Mouse (Mus musculus) stomach, embryonic 16.5 days (tissue): Measurements from ENCODE around the gene Tnfrsf8. TPM values are rescaled to one million over a fixed set of nuclear protein-coding genes. Genes with fewer than 3 reads are reported as not detected.

Experiments used
- ATAC-seq: fragments of 200-750 bp; cut with Nextera tagmentation; 2 replicates; pipeline ENCODE4 v1.8.0; 2017; ENCODE audit warnings: moderate number of reproducible peaks, moderate TSS enrichment; ENCODE audit not compliant: insufficient read depth, low FRiP score
- H3K27ac ChIP-seq: fragments of 300-500 bp; sonication (generic); 2 replicates; pipeline ENCODE4 v1.5.1; 2014; ENCODE audit warnings: low read length
- H3K27me3 ChIP-seq: fragments of 300-500 bp; sonication (generic); 2 replicates; pipeline ENCODE4 v1.6.1; 2014; ENCODE audit warnings: low read length, control low read depth, mixed read lengths; ENCODE audit not compliant: control insufficient read depth, insufficient read depth
- H3K36me3 ChIP-seq: fragments of 300-500 bp; sonication (generic); 2 replicates; pipeline ENCODE4 v1.6.1; 2014; ENCODE audit warnings: low read length; ENCODE audit not compliant: control insufficient read depth, insufficient read depth
- H3K4me1 ChIP-seq: fragments of 300-500 bp; sonication (generic); 2 replicates; pipeline ENCODE4 v1.6.1; 2014; ENCODE audit warnings: low read length, control low read depth, mixed read lengths; ENCODE audit not compliant: control insufficient read depth, insufficient read depth
- H3K4me2 ChIP-seq: fragments of 300-500 bp; sonication (generic); 2 replicates; pipeline ENCODE4 v1.6.1; 2014; ENCODE audit warnings: low read depth, low read length, mixed read lengths
- H3K4me3 ChIP-seq: fragments of 300-500 bp; sonication (generic); replicated peaks from 2 replicates; pipeline ENCODE4 v1.5.1; 2014; ENCODE audit warnings: mild to moderate bottlenecking, low read length
- H3K9ac ChIP-seq: fragments of 300-500 bp; sonication (generic); 2 replicates; pipeline ENCODE4 v1.6.1; 2014; ENCODE audit warnings: low read length
- H3K9me3 ChIP-seq: fragments of 300-500 bp; sonication (generic); replicated peaks from 2 replicates; pipeline ENCODE4 v1.6.1; 2016; ENCODE audit warnings: low read length, control low read depth; ENCODE audit not compliant: control insufficient read depth
- WGBS: fragments of 180-500 bp; shearing (Covaris S2); extraction: QIAGEN DNeasy Blood & Tissue Kit; methylation state at CpG from one replicate; pipeline ENCODE4 v1.1.7; 2014; 5-methylcytosine and 5-hydroxymethylcytosine counted together
- polyA plus RNA-seq: library from polyadenylated mRNA; unstranded; fragments of >200 nt; fragmentation: Nextera tagmentation; extraction: Ambion mirVana; gene quantifications from 2 replicates; pipeline ENCODE4 v1.2.1, GENCODE M21; 2015

Gene Tnfrsf8
- polyA plus RNA-seq, 1 experiment from 2014 or later: 0.05 TPM

DNA sequence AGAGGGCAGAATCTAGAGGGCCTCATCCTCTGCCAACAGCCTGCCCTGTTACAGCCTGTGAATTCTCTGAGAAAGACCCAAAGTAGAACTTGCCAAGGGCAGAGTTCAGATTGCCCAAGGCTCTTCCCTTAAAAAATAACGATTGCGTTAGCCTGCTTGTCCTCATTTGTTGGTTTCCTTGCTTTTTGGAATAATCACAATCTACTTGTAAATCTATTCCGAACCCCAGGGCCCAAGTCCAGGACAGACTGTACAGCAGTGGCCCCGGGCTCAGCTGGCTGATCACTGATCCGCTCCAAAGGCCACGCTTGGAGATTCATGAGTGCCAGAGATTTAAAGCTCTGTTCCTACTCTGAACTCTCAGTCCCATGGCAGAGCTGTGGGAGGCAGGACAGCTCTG is 34.0 kb downstream of the Tnfrsf8 start:
- H3K27ac ChIP-seq: no peak overlapping the region
- H3K9me3 ChIP-seq: no peaks in the 10 kb centered on the region; the same call in 1 of the 2 replicates
- H3K9ac ChIP-seq: no peak overlapping the region
- 87% methylated on average over 6 of the region's 6 CpGs for WGBS
- no peak overlapping the region for H3K4me3 ChIP-seq
- H3K27me3 ChIP-seq: no peaks in the 10 kb centered on the region
- no peaks in the 10 kb centered on the region for H3K36me3 ChIP-seq
- H3K4me1 ChIP-seq: peaks cover 3% of the 10 kb centered on the region; the same call in 1 of the 2 replicates
- ATAC-seq: no peak
- no peak overlapping the region for H3K4me2 ChIP-seq

- no peaks in the 10 kb centered on the region for H3K27me3 ChIP-seq
- peak; percentile 66 for ATAC-seq
- peaks cover 3% of the 10 kb centered on the region; the same call in 1 of the 2 replicates for H3K4me1 ChIP-seq
- H3K9ac ChIP-seq: no peak overlapping the region
- H3K9me3 ChIP-seq: no peaks in the 10 kb centered on the region; the same call in 1 of the 2 replicates
- no peaks in the 10 kb centered on the region for H3K36me3 ChIP-seq
- 39% methylated on average over 3 of the region's 3 CpGs for WGBS
- H3K4me3 ChIP-seq: no peak overlapping the region
- H3K27ac ChIP-seq: no peak overlapping the region
- no peak overlapping the region for H3K4me2 ChIP-seq
Observed at GRCm38 (mm10) chr4:145278724-145279370, 36.1 kb downstream of the Tnfrsf8 start.

GRCm38 (mm10) chr4:145278231-145278630 is 36.7 kb downstream of the Tnfrsf8 start:
- no peaks in the 10 kb centered on the region for H3K36me3 ChIP-seq
- peaks cover 3% of the 10 kb centered on the region; the same call in 1 of the 2 replicates for H3K4me1 ChIP-seq
- no peaks in the 10 kb centered on the region; the same call in 1 of the 2 replicates for H3K9me3 ChIP-seq
- H3K27ac ChIP-seq: no peak overlapping the region
- no peaks in the 10 kb centered on the region for H3K27me3 ChIP-seq
- no peak overlapping the region for H3K9ac ChIP-seq
- ATAC-seq: no peak
- no peak overlapping the region for H3K4me3 ChIP-seq
- H3K4me2 ChIP-seq: no peak overlapping the region
- 89% methylated on average over 2 of the region's 2 CpGs for WGBS

DNA sequence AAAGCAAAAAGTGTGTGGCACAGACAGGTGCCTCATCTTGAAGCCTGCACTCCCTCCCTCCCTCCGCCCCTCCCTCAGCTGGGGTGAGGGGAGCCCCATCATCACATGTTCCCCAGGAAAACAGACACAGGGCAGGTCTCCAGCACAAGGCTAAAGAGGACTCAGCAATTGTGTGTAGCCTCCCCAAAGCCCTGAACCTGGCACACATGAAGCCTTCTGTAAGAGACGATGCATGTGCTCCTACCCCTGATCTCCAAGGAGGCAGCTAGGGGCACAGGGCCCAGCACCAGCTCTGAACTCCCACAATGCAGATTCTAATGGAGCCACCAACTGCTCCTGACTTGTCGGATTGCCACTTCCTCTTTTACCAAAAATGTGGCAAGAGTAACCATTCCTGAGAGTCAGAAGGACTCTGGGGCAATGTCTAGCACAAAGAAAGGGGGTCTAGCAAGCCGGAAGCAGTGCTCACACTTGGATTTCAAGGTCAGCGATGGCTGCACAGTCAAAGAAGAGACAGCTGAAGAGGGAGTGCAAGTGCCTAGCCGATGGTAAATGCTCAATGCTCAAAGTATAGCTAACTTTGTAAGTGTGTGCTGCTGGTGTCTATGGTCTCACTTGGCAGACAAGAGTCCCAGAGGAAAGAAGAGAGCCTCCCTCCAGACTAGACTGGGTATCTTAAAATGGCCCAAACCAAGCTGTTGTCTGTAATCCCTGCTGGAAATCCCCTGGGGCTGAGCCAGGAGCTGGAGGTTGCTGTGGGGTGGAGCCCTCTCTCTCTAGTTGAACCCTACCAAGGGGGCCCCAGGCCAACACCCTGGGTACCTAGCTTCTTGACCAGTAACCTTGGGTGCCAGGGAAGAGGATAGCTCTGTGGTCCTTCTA is 38.4 kb downstream of the Tnfrsf8 start:
- WGBS: 79% methylated on average over 6 of the region's 6 CpGs
- no peaks in the 10 kb centered on the region; the same call in 1 of the 2 replicates for H3K9me3 ChIP-seq
- peaks cover 6% of the 10 kb centered on the region; the same call in 1 of the 2 replicates for H3K4me1 ChIP-seq
- H3K36me3 ChIP-seq: no peaks in the 10 kb centered on the region
- no peak overlapping the region for H3K4me2 ChIP-seq
- ATAC-seq: no peak
- H3K27me3 ChIP-seq: no peaks in the 10 kb centered on the region
- no peak overlapping the region for H3K27ac ChIP-seq
- no peak overlapping the region for H3K4me3 ChIP-seq
- no peak overlapping the region for H3K9ac ChIP-seq

DNA sequence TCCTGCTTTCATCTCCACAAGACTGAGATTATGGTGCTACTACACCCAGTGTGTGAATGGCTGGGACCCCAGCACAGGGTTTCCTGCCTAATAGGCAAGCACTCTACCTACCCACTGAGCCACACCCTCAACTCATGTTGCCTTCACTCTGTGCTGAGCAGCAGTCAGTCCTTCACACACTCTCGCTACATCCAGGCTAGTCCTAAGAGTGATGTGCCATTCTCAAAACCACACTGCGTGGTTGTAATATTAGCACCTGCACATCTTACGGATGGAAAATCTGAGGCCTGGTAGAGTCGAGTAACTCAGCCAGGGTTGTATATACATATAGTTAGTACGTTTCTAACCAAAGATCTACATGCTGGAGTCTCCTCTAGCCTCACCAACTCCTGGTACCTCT is 40.1 kb downstream of the Tnfrsf8 start:
- no peak overlapping the region for H3K4me2 ChIP-seq
- H3K9me3 ChIP-seq: no peaks in the 10 kb centered on the region; the same call in 1 of the 2 replicates
- H3K27ac ChIP-seq: no peak overlapping the region
- H3K4me1 ChIP-seq: peaks cover 6% of the 10 kb centered on the region; the same call in 1 of the 2 replicates
- H3K27me3 ChIP-seq: no peaks in the 10 kb centered on the region
- 94% methylated on average over 5 of the region's 5 CpGs for WGBS
- H3K4me3 ChIP-seq: no peak overlapping the region
- H3K9ac ChIP-seq: no peak overlapping the region
- no peaks in the 10 kb centered on the region for H3K36me3 ChIP-seq
- no peak for ATAC-seq

- no peak for ATAC-seq
- Histone ChIP-seq H3K27me3 (no peaks in the 10 kb centered on the region), H3K4me1 (0 out of 2 replicates have a peak, but pooled peaks cover 3% of the 10 kb centered on the region), H3K4me2 (no peak overlapping the region), H3K9ac (no peak overlapping the region), H3K9me3 (no peaks in the 10 kb centered on the region), H3K27ac (no peak overlapping the region), H3K4me3 (no peak overlapping the region), H3K36me3 (no peaks in the 10 kb centered on the region)
- WGBS: 81% methylated on average over 5 of the region's 5 CpGs
Observed at GRCm38 (mm10) chr4:145273923-145274322, 41.0 kb downstream of the Tnfrsf8 start.

DNA sequence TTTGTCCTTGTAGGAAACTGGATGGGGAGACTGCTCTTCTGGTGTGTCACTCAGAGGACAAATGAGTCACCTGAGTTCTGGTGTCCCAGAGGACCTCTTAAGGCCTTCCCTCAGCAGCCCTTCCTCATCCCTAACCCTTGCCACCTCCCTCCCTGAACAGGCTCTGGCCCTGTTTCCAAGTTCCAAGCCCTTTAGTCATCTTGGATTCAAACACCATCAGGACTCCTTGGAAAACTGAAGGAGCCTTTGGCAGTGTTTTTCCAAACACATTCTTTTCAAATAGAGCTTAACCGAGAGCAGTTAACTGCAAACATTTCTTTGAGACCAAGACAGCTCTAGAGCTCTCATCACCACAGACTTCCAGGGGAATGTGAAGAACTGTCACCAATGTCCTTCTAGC is 42.2 kb downstream of the Tnfrsf8 start:
- WGBS: 36% methylated on average over 1 of the region's 1 CpGs
- peak overlapping the region; percentile 85 for H3K27ac ChIP-seq

DNA sequence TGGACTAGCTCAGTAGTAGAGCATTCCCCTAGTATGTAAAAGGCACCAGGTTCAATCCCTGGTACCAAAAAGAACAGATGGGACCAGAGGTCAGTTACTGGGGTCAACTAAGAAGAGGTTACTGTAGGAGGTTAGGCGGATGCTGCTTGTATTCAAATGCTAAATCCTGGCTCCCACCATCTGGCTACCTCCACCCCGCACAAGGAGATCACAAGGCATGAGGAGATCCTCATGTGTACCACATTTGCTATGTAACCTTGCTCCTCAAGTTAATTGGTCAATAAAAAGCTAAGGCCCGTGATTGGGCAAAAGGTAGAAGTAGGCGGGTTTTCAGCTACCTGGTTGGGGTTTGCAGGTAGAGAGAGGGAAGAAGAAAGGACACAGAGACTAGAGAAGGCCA is 43.3 kb downstream of the Tnfrsf8 start:
- no peak for ATAC-seq
- Histone ChIP-seq H3K27me3 (no peaks in the 10 kb centered on the region), H3K4me1 (0 out of 2 replicates have a peak, but pooled peaks cover 3% of the 10 kb centered on the region), H3K9ac (no peak overlapping the region), H3K4me3 (no peak overlapping the region), H3K9me3 (no peaks in the 10 kb centered on the region), H3K27ac (no peak overlapping the region), H3K36me3 (no peaks in the 10 kb centered on the region), H3K4me2 (no peak overlapping the region)
- WGBS: 87% methylated on average over 4 of the region's 4 CpGs

More for the DNA sequence above, 42.2 kb downstream of the Tnfrsf8 start:
- Histone ChIP-seq H3K4me2 (no peak overlapping the region), H3K4me3 (no peak overlapping the region), H3K9me3 (no peaks in the 10 kb centered on the region), H3K4me1 (0 out of 2 replicates have a peak, but pooled peaks cover 3% of the 10 kb centered on the region), H3K27me3 (no peaks in the 10 kb centered on the region), H3K36me3 (no peaks in the 10 kb centered on the region), H3K9ac (no peak overlapping the region)
- ATAC-seq: peak; percentile 73

DNA sequence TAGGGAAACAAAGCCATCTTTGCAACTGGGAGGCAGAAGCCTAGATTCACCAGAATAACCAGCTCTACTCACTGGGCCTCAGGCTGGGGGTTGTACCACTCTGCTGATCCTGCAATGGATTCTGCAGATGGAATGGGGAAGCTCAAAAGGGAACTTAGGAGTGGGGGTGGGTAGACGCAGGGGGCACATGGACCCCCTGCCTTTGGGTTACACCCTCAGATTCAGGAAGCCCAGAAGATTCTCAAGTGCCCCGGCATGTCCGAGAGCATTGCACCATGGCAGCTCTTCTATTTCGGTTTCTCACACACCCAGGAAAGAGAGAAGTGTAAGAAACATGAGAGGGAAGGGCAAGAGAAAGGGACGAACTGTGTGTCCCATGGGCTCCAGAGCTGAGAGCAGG is 44.8 kb downstream of the Tnfrsf8 start:
- Histone ChIP-seq H3K9me3 (no peaks in the 10 kb centered on the region), H3K27ac (no peak overlapping the region), H3K4me2 (no peak overlapping the region), H3K4me3 (no peak overlapping the region), H3K9ac (no peak overlapping the region), H3K27me3 (no peaks in the 10 kb centered on the region), H3K4me1 (0 out of 2 replicates have a peak, but pooled peaks cover 3% of the 10 kb centered on the region), H3K36me3 (no peaks in the 10 kb centered on the region)
- 89% methylated on average over 5 of the region's 5 CpGs for WGBS
- ATAC-seq: no peak
